Mouse (Mus musculus): ENCODE data around the gene Lhfpl3.

GRCm38 (mm10) chr5:22917197-22917596, 171.3 kb downstream of the Lhfpl3 start:
- TF ChIP-seq POLR2A (IDR thresholded peaks at IDR 0.05; ENCODE audit: borderline replicate concordance, extremely low read depth, insufficient read depth, insufficient read length, poor library complexity, severe bottlenecking): no peak
- no peak for TF ChIP-seq CTCF (IDR thresholded peaks at IDR 0.05; ENCODE audit: borderline replicate concordance, extremely low read depth, insufficient read depth, insufficient read length)

Measured in brain, embryonic 14.5 days (tissue).